In genomic region chr4:57788709-57789108, GRCm38 (mm10) we compare ENCODE assay signal across 10 mouse cellular contexts.
DNase-seq lines count a peak whose midpoint lies in the region; ATAC-seq and TF ChIP-seq lines count a peak whose summit lies in the region.
"Had no signal": no experiment of that assay in that cellular context is flagged by ENCODE, and none has a peak within 500 bp of the region (broad histone marks: within the 10 kb centered on the region; RNA-seq: fewer than 3 reads in every experiment).

No protein-coding gene starts in this region.

- no peak overlapping the region for H3K4me3 ChIP-seq in intestine, postnatal 0 days (ENCODE audit: low read depth, low read length)
- H3K4me3 ChIP-seq in intestine, embryonic 16.5 days (ENCODE audit: low read length) = no peak overlapping the region
- no peak overlapping the region for H3K4me3 ChIP-seq in brown adipose tissue, adult 24 weeks (ENCODE audit: insufficient read depth, low read depth, low read length)
- no peak overlapping the region for H3K4me3 ChIP-seq in small intestine, adult 2 months (ENCODE audit: low read depth, low read length)
- H3K4me3 ChIP-seq in limb, embryonic 10.5 days = no peak overlapping the region
- H3K4me3 ChIP-seq: midbrain, embryonic 12.5 days had no signal

- no peak overlapping the region for H3K27ac ChIP-seq in intestine, postnatal 0 days (ENCODE audit: low read depth, low read length)
- H3K27ac ChIP-seq in intestine, embryonic 16.5 days (ENCODE audit: low read length) = no peak overlapping the region
- H3K27ac ChIP-seq in brown adipose tissue, adult 24 weeks (replicated peaks; ENCODE audit: low read depth, low read length) = peak overlapping the region; percentile 27
- H3K27ac ChIP-seq in small intestine, adult 2 months (ENCODE audit: insufficient read depth, low read depth, low read length) = no peak overlapping the region
- no peak overlapping the region for H3K27ac ChIP-seq in limb, embryonic 10.5 days
- H3K27ac ChIP-seq: midbrain, embryonic 12.5 days had no signal

- H3K27me3 ChIP-seq in intestine, postnatal 0 days (replicated peaks; ENCODE audit: control insufficient read depth, insufficient read depth, low read length) = no peaks in the 10 kb centered on the region
- no peaks in the 10 kb centered on the region; the same call in 1 of the 2 replicates for H3K27me3 ChIP-seq in intestine, embryonic 16.5 days (replicated peaks; ENCODE audit: control insufficient read depth, insufficient read depth, low read length)
- H3K27me3 ChIP-seq in small intestine, adult 2 months (ENCODE audit: control insufficient read depth, insufficient read depth, low read length) = no peaks in the 10 kb centered on the region
- H3K27me3 ChIP-seq in limb, embryonic 10.5 days (ENCODE audit: low read depth, poor library complexity, severe bottlenecking) = peaks cover 10% of the 10 kb centered on the region

- no peaks in the 10 kb centered on the region for H3K4me1 ChIP-seq in intestine, postnatal 0 days (replicated peaks; ENCODE audit: control insufficient read depth, insufficient read depth, low read length)
- 0 out of 2 replicates have a peak, but pooled peaks cover 2% of the 10 kb centered on the region for H3K4me1 ChIP-seq in intestine, embryonic 16.5 days (ENCODE audit: control insufficient read depth, insufficient read depth, low read length)
- peaks cover 27% of the 10 kb centered on the region for H3K4me1 ChIP-seq in brown adipose tissue, adult 24 weeks (ENCODE audit: control insufficient read depth, insufficient read depth, insufficient read length, low read length)
- no peaks in the 10 kb centered on the region for H3K4me1 ChIP-seq in small intestine, adult 2 months (ENCODE audit: control insufficient read depth, insufficient read depth, insufficient read length, low read length)
- peaks cover 11% of the 10 kb centered on the region; the same call in 1 of the 2 replicates for H3K4me1 ChIP-seq in limb, embryonic 10.5 days

- no peaks in the 10 kb centered on the region for H3K9me3 ChIP-seq in intestine, postnatal 0 days (ENCODE audit: control insufficient read depth)
- no peaks in the 10 kb centered on the region for H3K9me3 ChIP-seq in intestine, embryonic 16.5 days (ENCODE audit: control insufficient read depth, low read length)
- H3K9me3 ChIP-seq in limb, embryonic 10.5 days (replicated peaks) = no peaks in the 10 kb centered on the region
- H3K9me3 ChIP-seq: midbrain, embryonic 12.5 days had no signal

- ATAC-seq in intestine, postnatal 0 days = no peak
- no peak for ATAC-seq in intestine, embryonic 16.5 days
- ATAC-seq in CD4-positive, CD25-positive, alpha-beta regulatory T cell, adult 4 months = peak; percentile 72

- H3K9ac ChIP-seq in intestine, postnatal 0 days (ENCODE audit: low read depth, low read length) = no peak overlapping the region
- H3K9ac ChIP-seq in intestine, embryonic 16.5 days (ENCODE audit: low read depth, low read length) = no peak overlapping the region
- H3K9ac ChIP-seq: midbrain, embryonic 12.5 days had no signal

- no peak for TF ChIP-seq POLR2A in small intestine, adult 2 months (IDR thresholded peaks at IDR 0.05; ENCODE audit: low read depth, low read length)

- WGBS in intestine, postnatal 0 days = 62% methylated on average over 5 of the region's 5 CpGs
- 57% methylated on average over 5 of the region's 5 CpGs for WGBS in intestine, embryonic 16.5 days
- 59% methylated on average over 5 of the region's 5 CpGs for WGBS in small intestine, adult 2 months
- WGBS in limb, embryonic 10.5 days = 57% methylated on average over 5 of the region's 5 CpGs

- H3K36me3 ChIP-seq in intestine, postnatal 0 days (ENCODE audit: control insufficient read depth, insufficient read depth) = no peaks in the 10 kb centered on the region
- H3K36me3 ChIP-seq in intestine, embryonic 16.5 days (ENCODE audit: control insufficient read depth, insufficient read depth, low read length) = no peaks in the 10 kb centered on the region
- H3K36me3 ChIP-seq in small intestine, adult 2 months (ENCODE audit: control insufficient read depth, insufficient read depth, low read length) = no peaks in the 10 kb centered on the region
- H3K36me3 ChIP-seq in limb, embryonic 10.5 days = no peaks in the 10 kb centered on the region
- H3K36me3 ChIP-seq: midbrain, embryonic 12.5 days had no signal

- no peak overlapping the region for H3K4me2 ChIP-seq in intestine, postnatal 0 days (replicated peaks; ENCODE audit: low read depth)
- no peak overlapping the region for H3K4me2 ChIP-seq in intestine, embryonic 16.5 days (ENCODE audit: low read depth, low read length)
- H3K4me2 ChIP-seq: midbrain, embryonic 12.5 days had no signal

- peak; percentile 74 for TF ChIP-seq CTCF in intestine, postnatal 0 days (IDR thresholded peaks at IDR 0.05; ENCODE audit: low read depth)
- peak; percentile 33; the same call in 1 of the 2 replicates for TF ChIP-seq CTCF in small intestine, adult 2 months (IDR thresholded peaks at IDR 0.05; ENCODE audit: extremely low read depth, insufficient read length, insufficient replicate concordance, low read depth, low read length)

- DNase-seq in limb, embryonic 10.5 days (ENCODE audit: low spot score) = no peak
- no peak for DNase-seq in frontal cortex, postnatal 25 days (ENCODE audit: low spot score in 2 of 2)
- no peak for DNase-seq in adrenal gland, postnatal 25 days
- DNase-seq: adrenal gland, postnatal 14 days had no signal
